Mouse (Mus musculus) spleen, adult 2 months (tissue): ENCODE measurements around the gene Ptpn1. TPM values are rescaled to one million over a fixed set of nuclear protein-coding genes. Genes with fewer than 3 reads are reported as not detected.

Experiments
- DNase-seq, 2 experiments: peaks; one replicate each; pipeline versions ENCODE4 v3.0.0 to v3.0.0-alpha.2; 2012 to 2021; ENCODE audit warnings: low spot score in 2 of 2, low read depth in 1 of 2
- H3K27ac ChIP-seq: fragments of 200-500 bp; 2 replicates; pipeline ENCODE4 v1.5.1; 2012; ENCODE audit warnings: low read length, inconsistent platforms; ENCODE audit not compliant: insufficient read depth
- H3K27me3 ChIP-seq: fragments of 200-500 bp; 2 replicates; pipeline ENCODE4 v1.6.1; 2012; ENCODE audit warnings: mild to moderate bottlenecking, moderate library complexity, low read length, inconsistent platforms; ENCODE audit not compliant: control insufficient read depth, insufficient read depth
- H3K36me3 ChIP-seq: fragments of 200-500 bp; 2 replicates; pipeline ENCODE4 v1.6.1; 2012; ENCODE audit warnings: mild to moderate bottlenecking, low read length, inconsistent platforms; ENCODE audit not compliant: control insufficient read depth, insufficient read depth
- H3K4me1 ChIP-seq: fragments of 200-500 bp; 2 replicates; pipeline ENCODE4 v1.6.1; 2011; ENCODE audit warnings: inconsistent platforms; ENCODE audit not compliant: control insufficient read depth, insufficient read depth, insufficient read length
- H3K4me3 ChIP-seq: fragments of 200-500 bp; 2 replicates; pipeline ENCODE4 v1.5.1; 2011; ENCODE audit warnings: mild to moderate bottlenecking, inconsistent platforms; ENCODE audit not compliant: insufficient read depth, insufficient read length; ENCODE audit errors: extremely low read depth
- CTCF ChIP-seq: fragments of 200-500 bp; IDR thresholded peaks from 2 replicates; pipeline ENCODE4 v1.5.1; 2011; ENCODE audit warnings: mild to moderate bottlenecking, inconsistent platforms; ENCODE audit not compliant: insufficient read depth, insufficient read length, insufficient replicate concordance; ENCODE audit errors: extremely low read depth
- POLR2A ChIP-seq: fragments of 200-500 bp; IDR thresholded peaks from 2 replicates; pipeline ENCODE4 v1.6.1; 2011; ENCODE audit warnings: low read depth, low read length, inconsistent platforms
- WGBS: fragments of 180-500 bp; shearing (Covaris S2); methylation state at CpG from one replicate; pipeline ENCODE4 v1.1.7; 2018; 5-methylcytosine and 5-hydroxymethylcytosine counted together
- polyA plus RNA-seq: library from polyadenylated mRNA; depleted of rRNA; stranded (reverse); fragments of >200 nt; gene quantifications from 2 replicates; pipeline ENCODE4 v1.2.3, GENCODE M21; 2012

Gene Ptpn1
- polyA plus RNA-seq, 1 experiment = 83.8 TPM

DNA sequence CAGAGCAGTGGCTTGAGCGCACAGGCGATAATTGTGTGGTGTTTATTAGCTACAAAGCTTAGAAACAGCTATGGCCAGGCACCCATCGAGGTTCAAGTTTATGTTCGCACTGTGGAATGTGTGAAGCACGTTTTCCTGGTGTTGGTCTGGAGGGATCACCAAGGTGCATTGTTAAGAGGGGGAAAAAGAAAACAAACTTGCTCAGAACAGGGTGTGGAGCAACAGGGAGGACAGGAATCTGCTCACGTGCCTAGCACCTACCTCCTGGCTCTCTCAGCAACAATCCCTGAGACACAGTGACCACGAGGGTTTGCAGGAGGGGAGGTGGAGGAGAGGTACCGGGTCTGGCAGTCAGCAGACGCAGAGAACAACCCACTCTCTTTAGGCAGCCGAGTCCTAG, 38.2 kb upstream of the Ptpn1 start:
- no peak overlapping the region for H3K4me3 ChIP-seq
- no peak for TF ChIP-seq POLR2A
- no peak for TF ChIP-seq CTCF
- DNase-seq = no peak
- no peak overlapping the region for H3K27ac ChIP-seq
- no peaks in the 10 kb centered on the region for H3K4me1 ChIP-seq
- H3K27me3 ChIP-seq = no peaks in the 10 kb centered on the region
- no peaks in the 10 kb centered on the region for H3K36me3 ChIP-seq
- WGBS = 81% methylated on average over 10 of the region's 10 CpGs

DNA sequence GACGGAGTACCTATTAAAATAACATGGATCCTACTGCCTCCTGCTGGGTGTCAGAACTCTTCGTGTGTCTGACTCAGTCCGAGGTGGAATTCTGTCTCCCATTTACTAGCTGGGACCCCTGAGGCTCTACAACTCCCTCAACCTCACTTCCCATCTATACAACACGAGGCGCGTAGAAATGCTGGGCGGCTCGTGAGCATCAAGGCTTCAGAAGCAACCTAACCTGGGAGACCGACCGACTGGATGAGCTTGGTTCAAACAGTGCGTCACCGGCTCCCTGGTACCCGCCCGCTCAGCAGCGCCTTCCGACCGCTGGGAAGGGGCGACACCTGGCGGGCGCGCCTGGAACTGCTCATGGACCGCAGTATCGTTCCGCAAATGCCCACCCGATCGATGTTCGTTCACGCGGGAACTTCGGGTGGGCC, 36.9 kb upstream of the Ptpn1 start:
- no peaks in the 10 kb centered on the region for H3K4me1 ChIP-seq
- TF ChIP-seq POLR2A = no peak
- peak; percentile 99 for TF ChIP-seq CTCF
- 2% methylated on average over 30 of the region's 30 CpGs for WGBS
- DNase-seq = peak; percentile 58 to 80
- no peaks in the 10 kb centered on the region for H3K27me3 ChIP-seq
- no peak overlapping the region for H3K27ac ChIP-seq
- no peaks in the 10 kb centered on the region for H3K36me3 ChIP-seq
- no peak overlapping the region for H3K4me3 ChIP-seq

DNA sequence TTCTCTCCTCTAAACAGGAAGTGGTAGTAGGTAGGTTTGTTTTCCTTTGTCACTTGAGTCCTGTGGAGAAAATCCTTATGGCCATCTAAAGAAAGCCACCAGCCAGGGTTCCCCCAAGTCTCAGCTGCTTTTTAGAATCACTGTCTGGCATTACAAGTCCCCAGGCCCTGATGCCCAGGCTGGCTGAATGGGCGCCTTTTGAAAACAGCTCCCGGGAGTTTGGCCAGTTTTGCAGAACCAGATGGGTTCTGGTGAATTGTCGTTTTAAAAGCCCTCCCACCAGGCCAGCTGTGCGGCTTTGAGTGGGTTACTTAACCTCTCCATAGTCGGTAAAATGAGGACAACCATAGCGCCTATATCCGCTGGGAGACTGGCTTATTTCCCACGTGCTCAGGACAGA, 34.0 kb upstream of the Ptpn1 start:
- Histone ChIP-seq H3K36me3 (no peaks in the 10 kb centered on the region), H3K27ac (no peak overlapping the region), H3K4me1 (no peaks in the 10 kb centered on the region), H3K4me3 (no peak overlapping the region), H3K27me3 (no peaks in the 10 kb centered on the region)
- no peak for DNase-seq
- 89% methylated on average over 8 of the region's 8 CpGs for WGBS
- TF ChIP-seq CTCF (no peak), POLR2A (no peak)

DNA sequence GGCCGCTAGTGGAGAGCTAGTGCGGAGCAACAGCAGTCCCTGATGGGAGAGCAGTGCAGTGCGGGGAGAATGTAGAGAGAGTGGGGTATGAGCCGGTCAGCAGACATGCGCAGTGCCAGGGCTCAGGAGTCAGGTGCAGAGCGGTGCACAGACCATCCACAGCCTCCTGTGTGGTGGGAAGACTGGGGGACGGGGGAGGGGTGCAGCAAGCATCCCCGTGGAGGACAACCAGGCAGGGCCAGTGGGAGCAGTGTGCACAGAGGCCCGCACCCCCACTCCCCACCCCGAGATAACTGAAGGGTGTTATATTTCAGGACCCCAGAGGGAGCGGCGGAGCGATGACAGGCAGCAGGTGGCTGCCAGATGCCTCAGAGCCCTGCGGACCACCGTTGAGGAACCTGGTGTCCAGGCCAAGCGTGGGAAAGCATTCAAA, 31.9 kb upstream of the Ptpn1 start:
- Histone ChIP-seq H3K36me3 (no peaks in the 10 kb centered on the region), H3K27ac (no peak overlapping the region), H3K27me3 (no peaks in the 10 kb centered on the region), H3K4me1 (no peaks in the 10 kb centered on the region), H3K4me3 (no peak overlapping the region)
- WGBS = 79% methylated on average over 16 of the region's 16 CpGs
- no peak for DNase-seq
- no peak for TF ChIP-seq CTCF
- TF ChIP-seq POLR2A = no peak

DNA sequence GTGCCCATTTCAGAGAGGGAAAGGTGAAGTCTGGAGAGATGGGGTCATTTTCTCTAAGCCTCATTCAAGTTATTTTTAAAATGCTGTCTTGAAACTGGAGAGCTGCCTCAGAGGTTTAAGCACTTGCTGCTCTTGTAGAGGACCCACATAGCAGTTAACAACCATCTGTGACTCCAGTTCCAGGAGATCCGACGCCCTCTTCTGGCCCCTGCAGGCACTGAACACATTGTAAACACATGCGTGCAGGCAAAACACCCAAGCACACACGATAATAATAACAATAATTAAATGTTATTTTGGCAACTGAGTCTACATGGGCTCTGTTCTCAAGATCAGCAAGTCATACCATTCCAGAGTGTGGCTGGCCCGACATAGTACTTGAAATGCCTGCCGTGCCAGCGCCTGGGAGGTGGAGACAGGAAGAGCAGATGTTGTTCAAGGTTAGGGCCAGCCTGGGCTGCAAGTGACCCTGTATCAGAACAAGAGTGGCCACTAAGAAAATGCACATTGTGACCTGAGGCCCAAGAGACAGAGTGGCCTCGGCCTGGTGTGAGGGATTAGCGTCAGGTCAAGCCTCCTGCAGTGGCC, 29.6 kb upstream of the Ptpn1 start:
- DNase-seq = no peak
- H3K27ac ChIP-seq = no peak overlapping the region
- no peak overlapping the region for H3K4me3 ChIP-seq
- no peaks in the 10 kb centered on the region for H3K27me3 ChIP-seq
- no peaks in the 10 kb centered on the region for H3K36me3 ChIP-seq
- no peaks in the 10 kb centered on the region for H3K4me1 ChIP-seq
- TF ChIP-seq CTCF (no peak), POLR2A (no peak)
- WGBS = 76% methylated on average over 9 of the region's 9 CpGs

DNA sequence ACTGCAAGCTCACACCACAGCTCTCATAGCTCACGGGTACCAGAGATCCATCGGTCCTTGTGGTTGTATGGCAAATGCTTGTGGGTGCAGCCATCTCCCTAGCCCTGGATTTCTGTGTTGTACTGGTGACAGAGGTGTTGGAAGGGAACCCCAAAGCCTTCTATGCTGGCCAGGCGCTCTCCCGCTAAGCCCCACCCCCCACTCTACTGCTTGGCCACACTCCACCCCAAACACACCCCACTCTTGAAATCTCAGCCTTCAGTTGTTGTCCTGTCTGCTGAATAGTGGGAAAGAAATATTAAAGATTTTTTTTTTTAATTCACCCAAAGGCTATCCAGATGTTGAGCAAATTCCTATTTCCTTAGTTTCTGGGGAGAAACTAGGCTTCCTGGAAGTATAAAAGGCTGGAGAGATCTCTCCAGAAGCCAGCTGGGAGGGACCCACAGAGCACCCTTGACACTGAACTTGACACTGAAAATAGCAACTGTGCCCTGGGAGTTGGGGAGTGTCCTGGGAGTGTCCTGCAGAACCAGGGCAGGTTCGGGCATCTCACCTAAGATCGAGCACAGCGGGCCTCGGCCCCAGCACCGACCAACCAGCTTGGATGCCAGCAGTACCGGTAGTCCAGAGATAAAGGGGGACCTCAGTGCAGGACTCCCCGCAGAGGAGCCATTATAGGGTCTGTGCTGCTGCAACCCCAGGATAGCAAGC, 28.5 kb upstream of the Ptpn1 start:
- Histone ChIP-seq H3K27ac (no peak overlapping the region), H3K36me3 (no peaks in the 10 kb centered on the region), H3K4me3 (no peak overlapping the region), H3K27me3 (no peaks in the 10 kb centered on the region), H3K4me1 (no peaks in the 10 kb centered on the region)
- 86% methylated on average over 11 of the region's 11 CpGs for WGBS
- TF ChIP-seq POLR2A = no peak
- no peak for TF ChIP-seq CTCF
- no peak for DNase-seq

DNA sequence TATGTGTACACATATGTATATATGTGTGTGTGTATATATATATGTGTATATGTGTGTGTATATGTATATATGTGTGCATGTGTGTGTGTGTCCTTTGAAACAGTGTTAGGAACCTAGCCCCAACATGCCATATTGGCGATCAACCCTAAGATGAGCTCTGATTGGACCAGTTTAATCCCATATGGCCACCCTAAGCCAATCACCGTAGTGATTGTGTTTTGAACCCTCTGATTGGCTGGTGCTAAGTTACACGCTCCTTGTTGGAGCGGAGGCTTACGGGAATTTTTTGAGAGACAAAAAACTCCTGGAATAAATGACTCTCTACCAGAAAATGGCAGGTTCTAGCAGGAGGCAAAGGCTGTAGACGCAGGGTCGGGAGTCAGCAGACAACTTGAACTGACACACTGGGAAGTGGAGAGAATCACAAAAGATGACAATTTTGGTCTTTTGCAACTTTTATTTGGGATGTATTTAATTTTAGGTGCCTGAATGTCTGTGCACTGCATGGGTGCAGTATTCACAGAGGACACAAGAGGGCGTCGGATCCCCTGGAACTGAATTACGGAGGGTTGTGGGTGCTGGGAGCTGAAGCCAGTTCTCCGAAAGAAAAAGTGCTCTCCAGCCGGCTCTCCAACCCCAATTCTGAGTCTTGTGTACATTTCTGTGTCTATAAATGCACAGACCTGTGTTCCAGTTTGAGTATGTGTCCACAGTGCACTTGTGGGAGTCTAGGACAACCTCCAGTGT, 27.1 kb upstream of the Ptpn1 start:
- Histone ChIP-seq H3K4me3 (no peak overlapping the region), H3K4me1 (no peaks in the 10 kb centered on the region), H3K36me3 (no peaks in the 10 kb centered on the region), H3K27ac (no peak overlapping the region), H3K27me3 (no peaks in the 10 kb centered on the region)
- TF ChIP-seq CTCF = peak; percentile 16; the same call in 1 of the 2 replicates
- TF ChIP-seq POLR2A = no peak
- DNase-seq = no peak
- 92% methylated on average over 12 of the region's 12 CpGs for WGBS
